Mouse (Mus musculus) midbrain, embryonic 14.5 days (tissue): ENCODE data around the gene Wt1. TPM values are rescaled to one million over a fixed set of nuclear protein-coding genes. Genes with fewer than 3 reads are reported as not detected.
A peak's percentile ranks its signal among the peaks of the same experiment; 100 is the strongest.

ENCODE experiments used
- ATAC-seq: fragments of 200-750 bp; cut with Nextera tagmentation; 2 replicates; pipeline ENCODE4 v1.8.0; 2017; ENCODE audit warnings: moderate number of reproducible peaks, moderate library complexity; ENCODE audit not compliant: low FRiP score, low TSS enrichment
- DNase-seq: peaks from one replicate; pipeline ENCODE4 v3.0.0-alpha.2; 2015
- H3K27ac ChIP-seq: fragments of 300-500 bp; sonication (generic); replicated peaks from 2 replicates; pipeline ENCODE4 v1.5.1; 2014; ENCODE audit warnings: mild to moderate bottlenecking, low read depth, low read length, moderate library complexity
- H3K27me3 ChIP-seq: fragments of 300-500 bp; sonication (generic); 2 replicates; pipeline ENCODE4 v1.6.1; 2014; ENCODE audit warnings: low read length, control low read depth, mixed read lengths; ENCODE audit not compliant: control insufficient read depth, insufficient read depth
- H3K36me3 ChIP-seq: fragments of 300-500 bp; sonication (generic); 2 replicates; pipeline ENCODE4 v1.6.1; 2014; ENCODE audit warnings: low read length, control low read depth; ENCODE audit not compliant: control insufficient read depth, insufficient read depth
- H3K4me1 ChIP-seq: fragments of 300-500 bp; sonication (generic); 2 replicates; pipeline ENCODE4 v1.6.1; 2014; ENCODE audit warnings: mild to moderate bottlenecking, antibody characterized with exemption, low read length, control low read depth; ENCODE audit not compliant: control insufficient read depth, insufficient read depth
- H3K4me2 ChIP-seq: fragments of 300-500 bp; sonication (generic); 2 replicates; pipeline ENCODE4 v1.6.1; 2014; ENCODE audit warnings: mild to moderate bottlenecking, low read length, moderate library complexity
- H3K4me3 ChIP-seq: fragments of 300-500 bp; sonication (generic); replicated peaks from 2 replicates; pipeline ENCODE4 v1.5.1; 2014; ENCODE audit warnings: low read depth, low read length
- H3K9ac ChIP-seq: fragments of 300-500 bp; sonication (generic); replicated peaks from 2 replicates; pipeline ENCODE4 v1.6.1; 2014; ENCODE audit warnings: mild to moderate bottlenecking, low read length, moderate library complexity
- H3K9me3 ChIP-seq: fragments of 300-500 bp; sonication (generic); 2 replicates; pipeline ENCODE4 v1.6.1; 2016; ENCODE audit warnings: low read length, control low read depth, mixed read lengths; ENCODE audit not compliant: control insufficient read depth
- WGBS: fragments of 180-500 bp; shearing (Covaris S2); extraction: QIAGEN DNeasy Blood & Tissue Kit; methylation state at CpG from one replicate; pipeline ENCODE4 v1.1.7; 2014; 5-methylcytosine and 5-hydroxymethylcytosine counted together
- polyA plus RNA-seq: library from polyadenylated mRNA; unstranded; fragments of >200 nt; fragmentation: Nextera tagmentation; extraction: Ambion mirVana; gene quantifications from 2 replicates; pipeline ENCODE4 v1.2.1, GENCODE M21; 2014

The Wt1 gene
- polyA plus RNA-seq, 1 experiment from 2014 or later, result not detected

GRCm38 (mm10) chr2:105130351-105131060, 4.2 kb downstream of the Wt1 start:
- H3K4me3 ChIP-seq, result no peak overlapping the region
- ATAC-seq, result no peak
- DNase-seq, result no peak
- WGBS, result under 1% methylated on average over 32 of the region's 32 CpGs
- no peaks in the 10 kb centered on the region for H3K9me3 ChIP-seq
- H3K4me1 ChIP-seq, result no peaks in the 10 kb centered on the region
- peaks cover 98% of the 10 kb centered on the region for H3K27me3 ChIP-seq
- no peak overlapping the region for H3K9ac ChIP-seq
- no peak overlapping the region for H3K4me2 ChIP-seq
- no peaks in the 10 kb centered on the region for H3K36me3 ChIP-seq
- no peak overlapping the region for H3K27ac ChIP-seq

GRCm38 (mm10) chr2:105131061-105131810, 4.9 kb downstream of the Wt1 start:
- Histone ChIP-seq H3K9me3 (no peaks in the 10 kb centered on the region), H3K4me2 (no peak overlapping the region), H3K9ac (no peak overlapping the region), H3K27me3 (peaks cover 96% of the 10 kb centered on the region), H3K4me3 (no peak overlapping the region), H3K4me1 (no peaks in the 10 kb centered on the region), H3K27ac (no peak overlapping the region), H3K36me3 (no peaks in the 10 kb centered on the region)
- DNase-seq, result no peak
- ATAC-seq, result no peak
- WGBS, result 5% methylated on average over 12 of the region's 12 CpGs

- no peaks in the 10 kb centered on the region for H3K9me3 ChIP-seq
- no peak overlapping the region for H3K9ac ChIP-seq
- ATAC-seq, result no peak
- H3K27me3 ChIP-seq, result peaks cover 96% of the 10 kb centered on the region
- WGBS, result 5% methylated on average over 2 of the region's 2 CpGs
- no peaks in the 10 kb centered on the region for H3K4me1 ChIP-seq
- no peak for DNase-seq
- H3K4me2 ChIP-seq, result no peak overlapping the region
- no peaks in the 10 kb centered on the region for H3K36me3 ChIP-seq
- no peak overlapping the region for H3K4me3 ChIP-seq
- no peak overlapping the region for H3K27ac ChIP-seq
These were observed 5.4 kb downstream of the Wt1 start for GRCm38 (mm10) chr2:105131811-105132100.

GRCm38 (mm10) chr2:105132300-105132699, 6.0 kb downstream of the Wt1 start:
- ATAC-seq, result no peak
- Histone ChIP-seq H3K36me3 (no peaks in the 10 kb centered on the region), H3K4me2 (no peak overlapping the region), H3K27ac (no peak overlapping the region), H3K9ac (no peak overlapping the region), H3K9me3 (no peaks in the 10 kb centered on the region), H3K4me1 (no peaks in the 10 kb centered on the region), H3K27me3 (peaks cover 96% of the 10 kb centered on the region), H3K4me3 (no peak overlapping the region)
- no peak for DNase-seq
- WGBS, result 1% methylated on average over 17 of the region's 17 CpGs

- H3K9ac ChIP-seq, result no peak overlapping the region
- DNase-seq (no peak), ATAC-seq (no peak)
- no peaks in the 10 kb centered on the region for H3K4me1 ChIP-seq
- H3K27me3 ChIP-seq, result peaks cover 96% of the 10 kb centered on the region
- no peaks in the 10 kb centered on the region for H3K9me3 ChIP-seq
- no peak overlapping the region for H3K27ac ChIP-seq
- H3K4me3 ChIP-seq, result no peak overlapping the region
- H3K4me2 ChIP-seq, result no peak overlapping the region
- H3K36me3 ChIP-seq, result no peaks in the 10 kb centered on the region
- 1% methylated on average over 43 of the region's 43 CpGs for WGBS
These were observed 6.8 kb downstream of the Wt1 start for GRCm38 (mm10) chr2:105132933-105133795.

- H3K36me3 ChIP-seq, result no peaks in the 10 kb centered on the region
- under 1% methylated on average over 19 of the region's 19 CpGs for WGBS
- H3K4me2 ChIP-seq, result no peak overlapping the region
- no peak overlapping the region for H3K4me3 ChIP-seq
- no peaks in the 10 kb centered on the region for H3K4me1 ChIP-seq
- H3K9ac ChIP-seq, result no peak overlapping the region
- peak; percentile 50 for DNase-seq
- H3K27me3 ChIP-seq, result peaks cover 97% of the 10 kb centered on the region
- H3K9me3 ChIP-seq, result no peaks in the 10 kb centered on the region
- H3K27ac ChIP-seq, result no peak overlapping the region
- no peak for ATAC-seq
These were observed 8.0 kb downstream of the Wt1 start for GRCm38 (mm10) chr2:105134296-105134695.

- Histone ChIP-seq H3K27me3 (peaks cover 54% of the 10 kb centered on the region), H3K9me3 (no peaks in the 10 kb centered on the region)
- no peak for ATAC-seq
These were observed 13.1 kb downstream of the Wt1 start for GRCm38 (mm10) chr2:105139471-105139870.

GRCm38 (mm10) chr2:105141371-105141770, 15.0 kb downstream of the Wt1 start:
- Histone ChIP-seq H3K36me3 (no peaks in the 10 kb centered on the region), H3K27me3 (peaks cover 37% of the 10 kb centered on the region), H3K9ac (no peak overlapping the region), H3K4me1 (no peaks in the 10 kb centered on the region), H3K4me2 (no peak overlapping the region), H3K4me3 (no peak overlapping the region), H3K27ac (no peak overlapping the region), H3K9me3 (no peaks in the 10 kb centered on the region)
- no peak for DNase-seq
- 49% methylated on average over 7 of the region's 7 CpGs for WGBS
- no peak for ATAC-seq

More at GRCm38 (mm10) chr2:105139471-105139870, 13.1 kb downstream of the Wt1 start:
- Histone ChIP-seq H3K4me3 (no peak overlapping the region), H3K4me1 (no peaks in the 10 kb centered on the region), H3K9ac (no peak overlapping the region), H3K4me2 (no peak overlapping the region), H3K36me3 (no peaks in the 10 kb centered on the region), H3K27ac (no peak overlapping the region)
- no peak for DNase-seq
- 84% methylated on average over 7 of the region's 7 CpGs for WGBS
